Mouse (Mus musculus) left cerebral cortex, postnatal 36 days (tissue): ENCODE data around the gene Kbtbd6. TPM values are rescaled to one million over a fixed set of nuclear protein-coding genes. Genes with fewer than 3 reads are reported as not detected.

Source experiments
- total RNA-seq, 2 experiments: library from RNA; stranded (reverse); gene quantifications; 2 replicates each; pipeline ENCODE4 v1.2.3; 2021

The Kbtbd6 gene
- total RNA-seq, 2 experiments from 2014 or later, result 1.0 to 1.4 TPM

Other genes starting within 250 kb of the Kbtbd6 start
- not detected for gene Zfp957, start 204.5 kb upstream of the Kbtbd6 start, total RNA-seq
- gene Rgcc, start 150.2 kb upstream of the Kbtbd6 start, total RNA-seq, result 10 to 100 TPM; 30.1 to 39.0 TPM
- gene Naa16, start 61.1 kb upstream of the Kbtbd6 start, total RNA-seq, result 10 to 100 TPM in 1 of 2 experiments, 1 to 10 TPM in 1; 9.9 to 17.6 TPM
- gene Mtrf1, start 54.1 kb upstream of the Kbtbd6 start, total RNA-seq, result 1 to 10 TPM; 5.1 to 5.5 TPM
- gene Kbtbd7, start 25.3 kb upstream of the Kbtbd6 start, total RNA-seq, result 10 to 100 TPM; 37.5 to 41.3 TPM
- 1 to 10 TPM; 4.1 to 4.8 TPM for gene Elf1, start 29.4 kb downstream of the Kbtbd6 start, total RNA-seq
- gene Wbp4, start 29.7 kb downstream of the Kbtbd6 start, total RNA-seq, result 10 to 100 TPM; 48.2 to 51.7 TPM
- 10 to 100 TPM; 83.0 to 91.4 TPM for gene Sugt1, start 135.9 kb downstream of the Kbtbd6 start, total RNA-seq
- 1 to 10 TPM in 1 of 2 experiments, under 1 TPM in 1; 0.88 to 1.2 TPM for gene Cnmd, start 210.3 kb downstream of the Kbtbd6 start, total RNA-seq